Mouse (Mus musculus): ENCODE data around the gene Trim66. TPM values are rescaled to one million over a fixed set of nuclear protein-coding genes. Genes with fewer than 3 reads are reported as not detected.

Gene Trim66
- 0.37 and 0.67 TPM in 2 replicates for polyA plus RNA-seq (2014; fragmentation: Nextera tagmentation; extraction: Ambion mirVana)

- Histone ChIP-seq H3K4me1 (replicated peaks; ENCODE audit: control insufficient read depth, insufficient read depth, low read length) (no peaks in the 10 kb centered on the region; the same call in 1 of the 2 replicates), H3K4me2 (ENCODE audit: low read depth, low read length, severe bottlenecking) (peak within 1 kb of the TSS; percentile 1; the same call in 1 of the 2 replicates), H3K27me3 (ENCODE audit: control insufficient read depth, insufficient read depth, low read length) (no peaks in the 10 kb centered on the region), H3K4me3 (ENCODE audit: low read depth, low read length) (no peak within 1 kb of the TSS), H3K36me3 (ENCODE audit: control insufficient read depth, insufficient read depth, low read length) (no peaks in the 10 kb centered on the region), H3K9me3 (ENCODE audit: control insufficient read depth, low read length) (no peaks in the 10 kb centered on the region), H3K27ac (ENCODE audit: low read depth, low read length) (peak within 1 kb of the TSS; percentile 1), H3K9ac (ENCODE audit: low read length) (peak within 1 kb of the TSS; percentile 1; the same call in 1 of the 2 replicates)
- DNase-seq (ENCODE audit: low spot score), result no peak
- 87% methylated on average over 4 of the region's 4 CpGs for WGBS
- ATAC-seq (replicated peaks; ENCODE audit: low FRiP score), result no peak
These were observed at the start of gene Trim66 for GRCm38 (mm10) chr7:109508034-109508433. TSS of gene Trim66 (minus strand) at chr7:109508134.

GRCm38 (mm10) chr7:109546726-109547125 is 38.8 kb upstream of the Trim66 start:
- no peaks in the 10 kb centered on the region for H3K27me3 ChIP-seq (ENCODE audit: control insufficient read depth, insufficient read depth, low read length)
- no peaks in the 10 kb centered on the region; the same call in 1 of the 2 replicates for H3K36me3 ChIP-seq (ENCODE audit: control insufficient read depth, insufficient read depth, low read length)
- no peak overlapping the region for H3K4me2 ChIP-seq (ENCODE audit: low read depth, low read length, severe bottlenecking)
- no peak overlapping the region for H3K4me3 ChIP-seq (ENCODE audit: low read depth, low read length)
- H3K9me3 ChIP-seq (ENCODE audit: control insufficient read depth, low read length), result no peaks in the 10 kb centered on the region
- no peak overlapping the region for H3K9ac ChIP-seq (ENCODE audit: low read length)
- H3K27ac ChIP-seq (ENCODE audit: low read depth, low read length), result no peak overlapping the region
- H3K4me1 ChIP-seq (replicated peaks; ENCODE audit: control insufficient read depth, insufficient read depth, low read length), result no peaks in the 10 kb centered on the region
- ATAC-seq (replicated peaks; ENCODE audit: low FRiP score) (no peak), DNase-seq (ENCODE audit: low spot score) (no peak)
- 100% methylated on average over 5 of the region's 5 CpGs for WGBS

DNA sequence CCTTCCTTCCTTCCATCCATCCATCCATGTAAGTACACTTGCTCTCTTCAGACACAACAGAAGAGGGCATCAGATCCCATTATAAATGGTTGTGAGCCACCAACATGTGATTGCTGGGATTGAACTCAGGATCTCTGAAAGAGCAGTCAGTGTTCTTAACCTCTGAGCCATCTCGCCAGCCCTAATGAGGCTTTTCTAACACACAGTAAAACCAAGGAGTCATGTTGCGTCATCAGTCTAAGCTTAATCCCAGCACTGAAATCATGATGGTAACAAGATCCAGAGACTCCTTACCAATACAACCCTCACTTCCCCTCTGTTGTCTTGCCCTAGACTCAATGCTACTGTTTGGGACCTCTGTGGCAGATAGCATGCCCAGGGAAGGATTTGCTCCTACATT is 38.3 kb upstream of the Trim66 start:
- H3K9me3 ChIP-seq (ENCODE audit: control insufficient read depth, low read length), result no peaks in the 10 kb centered on the region
- 86% methylated on average over 2 of the region's 2 CpGs for WGBS
- H3K9ac ChIP-seq (ENCODE audit: low read length), result no peak overlapping the region
- H3K4me1 ChIP-seq (replicated peaks; ENCODE audit: control insufficient read depth, insufficient read depth, low read length), result no peaks in the 10 kb centered on the region
- H3K4me3 ChIP-seq (ENCODE audit: low read depth, low read length), result no peak overlapping the region
- no peak for ATAC-seq (replicated peaks; ENCODE audit: low FRiP score)
- DNase-seq (ENCODE audit: low spot score), result no peak
- no peak overlapping the region for H3K27ac ChIP-seq (ENCODE audit: low read depth, low read length)
- no peaks in the 10 kb centered on the region; the same call in 1 of the 2 replicates for H3K36me3 ChIP-seq (ENCODE audit: control insufficient read depth, insufficient read depth, low read length)
- no peaks in the 10 kb centered on the region for H3K27me3 ChIP-seq (ENCODE audit: control insufficient read depth, insufficient read depth, low read length)
- no peak overlapping the region for H3K4me2 ChIP-seq (ENCODE audit: low read depth, low read length, severe bottlenecking)

GRCm38 (mm10) chr7:109545255-109545993 is 37.5 kb upstream of the Trim66 start:
- no peaks in the 10 kb centered on the region for H3K27me3 ChIP-seq (ENCODE audit: control insufficient read depth, insufficient read depth, low read length)
- no peak overlapping the region for H3K27ac ChIP-seq (ENCODE audit: low read depth, low read length)
- no peak for ATAC-seq (replicated peaks; ENCODE audit: low FRiP score)
- no peak overlapping the region for H3K4me3 ChIP-seq (ENCODE audit: low read depth, low read length)
- H3K9me3 ChIP-seq (ENCODE audit: control insufficient read depth, low read length), result no peaks in the 10 kb centered on the region
- no peak overlapping the region for H3K9ac ChIP-seq (ENCODE audit: low read length)
- no peak overlapping the region for H3K4me2 ChIP-seq (ENCODE audit: low read depth, low read length, severe bottlenecking)
- 88% methylated on average over 10 of the region's 10 CpGs for WGBS
- no peak for DNase-seq (ENCODE audit: low spot score)
- H3K4me1 ChIP-seq (replicated peaks; ENCODE audit: control insufficient read depth, insufficient read depth, low read length), result no peaks in the 10 kb centered on the region
- no peaks in the 10 kb centered on the region; the same call in 1 of the 2 replicates for H3K36me3 ChIP-seq (ENCODE audit: control insufficient read depth, insufficient read depth, low read length)

GRCm38 (mm10) chr7:109544792-109545191 is 36.9 kb upstream of the Trim66 start:
- no peaks in the 10 kb centered on the region for H3K4me1 ChIP-seq (replicated peaks; ENCODE audit: control insufficient read depth, insufficient read depth, low read length)
- H3K27me3 ChIP-seq (ENCODE audit: control insufficient read depth, insufficient read depth, low read length), result no peaks in the 10 kb centered on the region
- 77% methylated on average over 5 of the region's 5 CpGs for WGBS
- no peak overlapping the region for H3K9ac ChIP-seq (ENCODE audit: low read length)
- no peak for ATAC-seq (replicated peaks; ENCODE audit: low FRiP score)
- no peak overlapping the region for H3K27ac ChIP-seq (ENCODE audit: low read depth, low read length)
- DNase-seq (ENCODE audit: low spot score), result no peak
- no peak overlapping the region for H3K4me3 ChIP-seq (ENCODE audit: low read depth, low read length)
- no peaks in the 10 kb centered on the region; the same call in 1 of the 2 replicates for H3K36me3 ChIP-seq (ENCODE audit: control insufficient read depth, insufficient read depth, low read length)
- no peaks in the 10 kb centered on the region for H3K9me3 ChIP-seq (ENCODE audit: control insufficient read depth, low read length)
- no peak overlapping the region for H3K4me2 ChIP-seq (ENCODE audit: low read depth, low read length, severe bottlenecking)

- Histone ChIP-seq H3K4me3 (ENCODE audit: low read depth, low read length) (no peak overlapping the region), H3K9me3 (ENCODE audit: control insufficient read depth, low read length) (no peaks in the 10 kb centered on the region), H3K4me2 (ENCODE audit: low read depth, low read length, severe bottlenecking) (no peak overlapping the region), H3K4me1 (replicated peaks; ENCODE audit: control insufficient read depth, insufficient read depth, low read length) (no peaks in the 10 kb centered on the region), H3K9ac (ENCODE audit: low read length) (no peak overlapping the region), H3K27me3 (ENCODE audit: control insufficient read depth, insufficient read depth, low read length) (no peaks in the 10 kb centered on the region), H3K36me3 (ENCODE audit: control insufficient read depth, insufficient read depth, low read length) (no peaks in the 10 kb centered on the region; the same call in 1 of the 2 replicates), H3K27ac (ENCODE audit: low read depth, low read length) (no peak overlapping the region)
- 72% methylated on average over 3 of the region's 3 CpGs for WGBS
- DNase-seq (ENCODE audit: low spot score) (no peak), ATAC-seq (replicated peaks; ENCODE audit: low FRiP score) (no peak)
These were observed 34.4 kb upstream of the Trim66 start for GRCm38 (mm10) chr7:109542364-109542628.

DNA sequence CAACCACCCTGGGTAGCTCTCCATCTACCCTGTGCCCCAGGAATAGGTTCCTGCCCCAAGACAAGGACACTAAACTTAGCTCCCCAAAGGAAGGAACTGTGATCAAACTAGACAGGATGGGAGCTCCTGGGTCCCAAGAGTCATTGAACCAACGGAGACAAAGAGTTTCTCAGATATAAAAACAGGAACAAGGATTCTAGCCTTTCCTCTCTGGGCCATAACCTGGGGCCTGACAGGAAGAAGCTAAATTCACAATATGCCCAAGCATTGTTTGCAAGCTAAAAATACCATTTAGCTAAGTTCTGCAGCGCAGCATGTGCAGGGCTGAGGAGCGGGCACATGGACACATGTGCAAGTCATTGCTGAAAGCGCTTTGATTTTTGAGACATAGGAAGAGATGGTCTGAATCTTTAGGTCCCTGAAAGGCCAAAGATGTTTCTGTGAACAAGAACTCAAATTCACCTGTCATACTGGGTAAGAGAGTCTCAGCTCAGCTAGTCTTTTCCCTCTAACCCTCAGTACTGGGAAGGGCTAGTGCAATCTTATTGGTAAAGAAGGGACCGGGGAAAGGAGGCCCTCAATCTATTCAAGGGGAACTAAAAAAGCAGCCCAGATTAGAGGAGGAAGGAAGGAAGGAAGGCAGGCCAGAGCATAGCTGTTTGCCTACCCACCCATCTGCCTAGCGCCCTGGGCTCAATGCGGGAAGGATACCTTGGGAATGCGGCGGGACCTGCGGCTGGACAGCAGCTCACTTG is 33.9 kb upstream of the Trim66 start:
- H3K27me3 ChIP-seq (ENCODE audit: control insufficient read depth, insufficient read depth, low read length), result no peaks in the 10 kb centered on the region
- no peak overlapping the region for H3K27ac ChIP-seq (ENCODE audit: low read depth, low read length)
- no peak overlapping the region for H3K4me3 ChIP-seq (ENCODE audit: low read depth, low read length)
- no peak overlapping the region for H3K4me2 ChIP-seq (ENCODE audit: low read depth, low read length, severe bottlenecking)
- WGBS, result 93% methylated on average over 10 of the region's 10 CpGs
- DNase-seq (ENCODE audit: low spot score) (no peak), ATAC-seq (replicated peaks; ENCODE audit: low FRiP score) (no peak)
- no peaks in the 10 kb centered on the region; the same call in 1 of the 2 replicates for H3K36me3 ChIP-seq (ENCODE audit: control insufficient read depth, insufficient read depth, low read length)
- no peaks in the 10 kb centered on the region for H3K9me3 ChIP-seq (ENCODE audit: control insufficient read depth, low read length)
- no peak overlapping the region for H3K9ac ChIP-seq (ENCODE audit: low read length)
- H3K4me1 ChIP-seq (replicated peaks; ENCODE audit: control insufficient read depth, insufficient read depth, low read length), result no peaks in the 10 kb centered on the region

DNA sequence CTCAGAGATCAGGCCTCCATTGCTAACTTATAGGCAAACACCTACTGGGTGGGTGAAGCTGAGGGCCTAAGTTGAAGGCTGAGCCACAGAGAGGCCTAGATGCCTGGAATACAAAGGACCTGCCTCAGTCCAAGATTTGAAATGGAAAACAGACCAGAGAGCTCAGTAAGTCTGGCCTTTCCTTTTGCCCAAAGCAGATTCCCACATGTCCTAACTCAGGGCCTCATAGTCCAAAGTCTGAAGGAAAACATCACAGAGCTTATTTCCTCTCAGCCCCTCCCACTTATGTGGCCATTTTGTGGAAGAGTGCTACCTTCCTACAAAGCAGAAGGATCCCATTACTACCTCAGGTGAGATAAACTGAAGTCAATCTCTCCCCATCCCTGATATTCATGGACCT is 33.0 kb upstream of the Trim66 start:
- Histone ChIP-seq H3K4me2 (ENCODE audit: low read depth, low read length, severe bottlenecking) (no peak overlapping the region), H3K4me1 (replicated peaks; ENCODE audit: control insufficient read depth, insufficient read depth, low read length) (no peaks in the 10 kb centered on the region), H3K27ac (ENCODE audit: low read depth, low read length) (no peak overlapping the region), H3K4me3 (ENCODE audit: low read depth, low read length) (no peak overlapping the region), H3K27me3 (ENCODE audit: control insufficient read depth, insufficient read depth, low read length) (no peaks in the 10 kb centered on the region), H3K9me3 (ENCODE audit: control insufficient read depth, low read length) (no peaks in the 10 kb centered on the region), H3K9ac (ENCODE audit: low read length) (no peak overlapping the region), H3K36me3 (ENCODE audit: control insufficient read depth, insufficient read depth, low read length) (no peaks in the 10 kb centered on the region; the same call in 1 of the 2 replicates)
- ATAC-seq (replicated peaks; ENCODE audit: low FRiP score) (no peak), DNase-seq (ENCODE audit: low spot score) (no peak)
